Comparison of ENCODE assay signal across 13 mouse cellular contexts in genomic region chr12:31294526-31294925, GRCm38 (mm10). TPM values are rescaled to one million over a fixed set of nuclear protein-coding genes. Genes with fewer than 3 reads are reported as not detected.
A peak's percentile ranks its signal among the peaks of the same experiment; 100 is the strongest.
DNase-seq lines count a peak whose midpoint lies in the region; ATAC-seq lines count a peak whose summit lies in the region.
"Had no signal": no experiment of that assay in that cellular context is flagged by ENCODE, and none has a peak within 500 bp of the region (broad histone marks: within the 10 kb centered on the region; RNA-seq: fewer than 3 reads in every experiment).

No protein-coding gene starts in this region.

- peak; percentile 43 for ATAC-seq in frontal cortex, adult (ENCODE audit: low TSS enrichment)
- peak; percentile 70 for ATAC-seq in liver, embryonic 15.5 days (ENCODE audit: insufficient read depth)

- peaks cover under 1% of the 10 kb centered on the region; the same call in 1 of the 2 replicates for H3K36me3 ChIP-seq in liver, embryonic 15.5 days (replicated peaks)

- H3K9ac ChIP-seq in liver, embryonic 15.5 days, result no peak overlapping the region
- H3K9ac ChIP-seq: neural tube, embryonic 13.5 days had no signal

- DNase-seq in frontal cortex, postnatal 25 days (ENCODE audit: low spot score in 2 of 2), result no peak
- peak; percentile 63 for DNase-seq in urinary bladder, postnatal 14 days (ENCODE audit: low spot score)
- no peak for DNase-seq in urinary bladder, postnatal 25 days (ENCODE audit: low spot score)
- peak; percentile 47 for DNase-seq in yolk sac, embryonic 10.5 days (ENCODE audit: low spot score)
- no peak for DNase-seq in cerebellum, postnatal 25 days
- no peak for DNase-seq in left cerebral cortex, adult 8-10 months (ENCODE audit: low spot score in 2 of 2)
- DNase-seq: cerebellum, postnatal 10 days; gastrocnemius, postnatal 36 days had no signal

- no peak overlapping the region for H3K4me3 ChIP-seq in liver, embryonic 15.5 days (replicated peaks)
- H3K4me3 ChIP-seq: neural tube, embryonic 13.5 days had no signal

- no peaks in the 10 kb centered on the region for H3K9me3 ChIP-seq in liver, embryonic 15.5 days (replicated peaks)
- H3K9me3 ChIP-seq: neural tube, embryonic 13.5 days had no signal

- 61% methylated on average over 10 of the region's 10 CpGs for WGBS in liver, embryonic 15.5 days (ENCODE audit: insufficient replicate concordance)

- no peaks in the 10 kb centered on the region for H3K27me3 ChIP-seq in liver, embryonic 15.5 days
- H3K27me3 ChIP-seq: neural tube, embryonic 13.5 days had no signal

- peaks cover 4% of the 10 kb centered on the region; the same call in 1 of the 2 replicates for H3K4me1 ChIP-seq in liver, embryonic 15.5 days (replicated peaks)

- no peak overlapping the region for H3K27ac ChIP-seq in liver, embryonic 15.5 days (replicated peaks)
- H3K27ac ChIP-seq: neural tube, embryonic 13.5 days had no signal

- H3K4me2 ChIP-seq in liver, embryonic 15.5 days, result no peak overlapping the region
- H3K4me2 ChIP-seq: neural tube, embryonic 13.5 days had no signal

RNA-seq across cellular contexts. Expression of gene Lamb1, which starts 29.5 kb away (rescaled TPM):
- polyA plus RNA-seq in liver, embryonic 15.5 days (2015; fragmentation: Nextera tagmentation; extraction: Ambion mirVana), result 3.8 and 4.0 TPM in 2 replicates
- total RNA-seq in left cerebral cortex, adult 8-10 months (2022), result 10 to 100 TPM; 15.4 to 17.6 (median 16.8) TPM

RNA-seq across cellular contexts. Expression of gene Gm6993, which starts 54.0 kb away (rescaled TPM):
- polyA plus RNA-seq in liver, embryonic 15.5 days (2015; fragmentation: Nextera tagmentation; extraction: Ambion mirVana), result not detected in 2 replicates
- total RNA-seq in left cerebral cortex, adult 8-10 months (2022), result not detected
- total RNA-seq: gastrocnemius, postnatal 36 days; layer of hippocampus, adult 8-10 months; megakaryocyte, adult 5-6 weeks had no signal
- polyA plus RNA-seq: neural tube, embryonic 13.5 days had no signal

RNA-seq across cellular contexts. Expression of gene Dld, which starts 56.7 kb away (rescaled TPM):
- 66.2 and 74.5 TPM in 2 replicates for polyA plus RNA-seq in liver, embryonic 15.5 days (2015; fragmentation: Nextera tagmentation; extraction: Ambion mirVana)
- 100 to 1,000 TPM; 102 to 109 (median 106) TPM for total RNA-seq in left cerebral cortex, adult 8-10 months (2022)

Comparison
In these comparisons a context has a peak if more than half of its experiments do, and no peak if none do; other contexts are left out.
1. DNase-seq: peak in urinary bladder, postnatal 14 days (single experiment) and yolk sac, embryonic 10.5 days (single experiment); none in frontal cortex, postnatal 25 days (0 of 2), urinary bladder, postnatal 25 days (single experiment), cerebellum, postnatal 25 days (0 of 2) and left cerebral cortex, adult 8-10 months (0 of 2).